Mouse (Mus musculus) stomach, embryonic 16.5 days (tissue): ENCODE measurements around the gene Tnrc6b. TPM values are rescaled to one million over a fixed set of nuclear protein-coding genes. Genes with fewer than 3 reads are reported as not detected.

ENCODE experiments used
- ATAC-seq: fragments of 200-750 bp; cut with Nextera tagmentation; 2 replicates; pipeline ENCODE4 v1.8.0; 2017; ENCODE audit warnings: moderate number of reproducible peaks, moderate TSS enrichment; ENCODE audit not compliant: insufficient read depth, low FRiP score
- H3K27ac ChIP-seq: fragments of 300-500 bp; sonication (generic); 2 replicates; pipeline ENCODE4 v1.5.1; 2014; ENCODE audit warnings: low read length
- H3K27me3 ChIP-seq: fragments of 300-500 bp; sonication (generic); 2 replicates; pipeline ENCODE4 v1.6.1; 2014; ENCODE audit warnings: low read length, control low read depth, mixed read lengths; ENCODE audit not compliant: control insufficient read depth, insufficient read depth
- H3K36me3 ChIP-seq: fragments of 300-500 bp; sonication (generic); 2 replicates; pipeline ENCODE4 v1.6.1; 2014; ENCODE audit warnings: low read length; ENCODE audit not compliant: control insufficient read depth, insufficient read depth
- H3K4me1 ChIP-seq: fragments of 300-500 bp; sonication (generic); 2 replicates; pipeline ENCODE4 v1.6.1; 2014; ENCODE audit warnings: low read length, control low read depth, mixed read lengths; ENCODE audit not compliant: control insufficient read depth, insufficient read depth
- H3K4me2 ChIP-seq: fragments of 300-500 bp; sonication (generic); 2 replicates; pipeline ENCODE4 v1.6.1; 2014; ENCODE audit warnings: low read depth, low read length, mixed read lengths
- H3K4me3 ChIP-seq: fragments of 300-500 bp; sonication (generic); replicated peaks from 2 replicates; pipeline ENCODE4 v1.5.1; 2014; ENCODE audit warnings: mild to moderate bottlenecking, low read length
- H3K9ac ChIP-seq: fragments of 300-500 bp; sonication (generic); 2 replicates; pipeline ENCODE4 v1.6.1; 2014; ENCODE audit warnings: low read length
- H3K9me3 ChIP-seq: fragments of 300-500 bp; sonication (generic); replicated peaks from 2 replicates; pipeline ENCODE4 v1.6.1; 2016; ENCODE audit warnings: low read length, control low read depth; ENCODE audit not compliant: control insufficient read depth
- WGBS: fragments of 180-500 bp; shearing (Covaris S2); extraction: QIAGEN DNeasy Blood & Tissue Kit; methylation state at CpG from one replicate; pipeline ENCODE4 v1.1.7; 2014; 5-methylcytosine and 5-hydroxymethylcytosine counted together
- polyA plus RNA-seq: library from polyadenylated mRNA; unstranded; fragments of >200 nt; fragmentation: Nextera tagmentation; extraction: Ambion mirVana; gene quantifications from 2 replicates; pipeline ENCODE4 v1.2.1, GENCODE M21; 2015

The Tnrc6b gene
- polyA plus RNA-seq, 1 experiment from 2014 or later, result 29.9 TPM

- ATAC-seq, result no peak
- Histone ChIP-seq H3K27me3 (no peaks in the 10 kb centered on the region), H3K9me3 (no peaks in the 10 kb centered on the region), H3K4me2 (peak overlapping the region; percentile 67), H3K4me1 (peaks cover 25% of the 10 kb centered on the region), H3K36me3 (no peaks in the 10 kb centered on the region), H3K27ac (peak overlapping the region; percentile 94), H3K4me3 (peak overlapping the region; percentile 67), H3K9ac (peak overlapping the region; percentile 78)
- under 1% methylated on average over 10 of the region's 10 CpGs for WGBS
Measured at GRCm38 (mm10) chr15:80799074-80799633, 88.0 kb downstream of the Tnrc6b start.

- H3K4me1 ChIP-seq, result peaks cover 29% of the 10 kb centered on the region
- peak overlapping the region; percentile 67 for H3K4me3 ChIP-seq
- WGBS, result under 1% methylated on average over 10 of the region's 10 CpGs
- H3K27ac ChIP-seq, result peak overlapping the region; percentile 94
- no peaks in the 10 kb centered on the region for H3K9me3 ChIP-seq
- no peaks in the 10 kb centered on the region for H3K27me3 ChIP-seq
- H3K9ac ChIP-seq, result peak overlapping the region; percentile 78
- peak overlapping the region; percentile 67 for H3K4me2 ChIP-seq
- peak; percentile 30; the same call in 1 of the 2 replicates for ATAC-seq
- H3K36me3 ChIP-seq, result no peaks in the 10 kb centered on the region
Measured at GRCm38 (mm10) chr15:80799634-80800137, 88.6 kb downstream of the Tnrc6b start.

DNA sequence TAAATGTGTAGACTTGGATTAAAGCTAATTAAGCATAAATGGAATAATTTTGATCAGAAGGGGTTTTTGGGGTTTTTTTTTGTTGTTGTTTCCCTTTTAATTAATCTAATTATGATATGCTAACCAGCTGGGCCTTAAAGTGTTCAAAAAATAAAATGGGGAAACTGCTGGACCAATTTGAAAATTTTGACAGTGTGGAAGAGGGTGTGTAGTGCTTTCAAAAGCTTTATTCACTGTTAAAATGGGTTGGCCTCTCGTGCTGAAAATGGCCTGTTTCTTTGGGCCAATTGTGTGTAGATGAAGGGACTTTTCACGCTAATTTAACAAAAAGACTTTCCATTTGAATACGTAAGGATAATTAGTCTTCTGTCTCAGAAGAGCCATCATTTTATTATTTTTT lies 89.1 kb downstream of the Tnrc6b start:
- WGBS, result 21% methylated on average over 3 of the region's 3 CpGs

DNA sequence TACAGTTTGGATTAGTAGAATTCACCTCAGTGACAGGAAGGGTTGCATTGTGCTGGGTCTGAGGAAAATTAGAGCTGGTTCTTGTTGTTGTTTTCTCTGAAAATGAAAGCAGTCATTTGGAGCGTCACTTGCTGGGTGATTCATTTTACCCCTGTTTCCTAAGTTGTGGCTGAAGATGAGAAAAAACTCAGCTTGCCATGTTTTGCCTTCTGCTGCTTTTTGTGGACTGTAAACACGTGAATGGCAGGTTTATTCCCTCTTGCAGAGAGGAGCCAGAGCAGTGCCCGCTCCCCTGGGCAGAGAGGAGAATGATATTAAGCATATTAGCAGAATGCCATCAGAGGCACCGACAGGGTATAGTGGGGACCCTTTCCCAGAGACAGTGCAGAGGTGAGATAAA lies 89.7 kb downstream of the Tnrc6b start:
- no peaks in the 10 kb centered on the region for H3K27me3 ChIP-seq
- H3K27ac ChIP-seq, result no peak overlapping the region
- WGBS, result 11% methylated on average over 4 of the region's 4 CpGs
- H3K36me3 ChIP-seq, result no peaks in the 10 kb centered on the region
- no peak for ATAC-seq
- no peaks in the 10 kb centered on the region for H3K9me3 ChIP-seq
- peak overlapping the region; percentile 57; the same call in 1 of the 2 replicates for H3K9ac ChIP-seq
- peak overlapping the region; percentile 67 for H3K4me3 ChIP-seq
- H3K4me1 ChIP-seq, result peaks cover 32% of the 10 kb centered on the region
- peak overlapping the region; percentile 67 for H3K4me2 ChIP-seq

More for the DNA sequence above, 89.1 kb downstream of the Tnrc6b start:
- no peaks in the 10 kb centered on the region for H3K9me3 ChIP-seq
- H3K9ac ChIP-seq, result peak overlapping the region; percentile 50; the same call in 1 of the 2 replicates
- no peak overlapping the region for H3K27ac ChIP-seq
- H3K27me3 ChIP-seq, result no peaks in the 10 kb centered on the region
- no peak for ATAC-seq
- peaks cover 32% of the 10 kb centered on the region for H3K4me1 ChIP-seq
- peak overlapping the region; percentile 67 for H3K4me3 ChIP-seq
- peak overlapping the region; percentile 67 for H3K4me2 ChIP-seq
- no peaks in the 10 kb centered on the region for H3K36me3 ChIP-seq

DNA sequence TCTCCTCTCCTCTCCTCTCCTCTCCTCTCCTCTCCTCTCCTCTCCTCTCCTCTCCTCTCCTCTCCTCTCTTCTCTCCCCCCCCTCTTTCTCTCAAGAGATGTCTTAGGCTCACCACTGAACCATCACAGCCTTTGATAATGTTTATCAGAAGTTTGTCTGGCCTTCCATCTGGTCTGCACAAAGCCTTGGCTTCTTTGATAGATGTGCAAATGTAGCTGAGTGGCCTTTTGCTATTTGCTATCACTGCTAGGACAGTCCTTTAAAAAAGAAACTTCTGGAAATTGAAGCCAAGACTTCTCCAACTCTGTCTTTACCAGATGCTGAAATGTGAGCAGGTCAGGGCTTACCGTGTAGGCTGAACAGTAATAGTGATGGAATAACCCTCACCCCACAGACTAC lies 90.5 kb downstream of the Tnrc6b start:
- WGBS, result 25% methylated on average over 1 of the region's 1 CpGs
- H3K4me2 ChIP-seq, result peak overlapping the region; percentile 67

GRCm38 (mm10) chr15:80807162-80807561 lies 96.0 kb downstream of the Tnrc6b start:
- Histone ChIP-seq H3K4me2 (peak overlapping the region; percentile 12; the same call in 1 of the 2 replicates), H3K9ac (no peak overlapping the region), H3K9me3 (no peaks in the 10 kb centered on the region), H3K36me3 (no peaks in the 10 kb centered on the region), H3K4me1 (peaks cover 36% of the 10 kb centered on the region), H3K4me3 (no peak overlapping the region), H3K27ac (no peak overlapping the region; the same call in 1 of the 2 replicates), H3K27me3 (no peaks in the 10 kb centered on the region)
- no peak for ATAC-seq
- WGBS, result 44% methylated on average over 5 of the region's 5 CpGs

More for the DNA sequence above, 90.5 kb downstream of the Tnrc6b start:
- H3K9ac ChIP-seq, result no peak overlapping the region
- no peaks in the 10 kb centered on the region for H3K36me3 ChIP-seq
- H3K27me3 ChIP-seq, result no peaks in the 10 kb centered on the region
- no peak overlapping the region for H3K27ac ChIP-seq
- H3K9me3 ChIP-seq, result no peaks in the 10 kb centered on the region
- ATAC-seq, result no peak
- H3K4me1 ChIP-seq, result peaks cover 37% of the 10 kb centered on the region
- no peak overlapping the region for H3K4me3 ChIP-seq

DNA sequence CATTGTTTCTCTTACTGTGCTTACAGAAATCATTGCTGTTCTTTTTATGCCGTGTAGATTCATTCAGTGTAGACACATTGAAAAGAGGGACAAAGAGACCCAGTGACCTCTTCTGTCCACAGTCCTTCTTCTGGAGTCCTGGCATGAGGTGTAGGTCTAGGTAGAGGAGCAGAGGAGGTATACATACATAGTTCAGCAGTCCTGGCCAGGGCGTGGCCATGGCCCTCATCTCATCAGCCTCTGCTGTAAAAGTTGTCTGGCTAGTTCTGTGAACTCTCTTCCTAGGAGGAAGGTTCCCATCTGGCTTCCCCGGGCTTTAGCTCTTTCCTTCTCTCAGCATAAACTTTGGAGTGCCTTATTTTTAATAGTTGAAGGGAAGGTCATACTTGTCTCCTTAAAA lies 99.1 kb downstream of the Tnrc6b start:
- H3K9me3 ChIP-seq, result no peaks in the 10 kb centered on the region
- H3K27ac ChIP-seq, result no peak overlapping the region
- peaks cover 34% of the 10 kb centered on the region for H3K4me1 ChIP-seq
- no peak overlapping the region for H3K9ac ChIP-seq
- H3K27me3 ChIP-seq, result no peaks in the 10 kb centered on the region
- H3K36me3 ChIP-seq, result no peaks in the 10 kb centered on the region
- H3K4me2 ChIP-seq, result no peak overlapping the region
- 58% methylated on average over 3 of the region's 3 CpGs for WGBS
- no peak overlapping the region for H3K4me3 ChIP-seq
- peak; percentile 58; the same call in 1 of the 2 replicates for ATAC-seq

DNA sequence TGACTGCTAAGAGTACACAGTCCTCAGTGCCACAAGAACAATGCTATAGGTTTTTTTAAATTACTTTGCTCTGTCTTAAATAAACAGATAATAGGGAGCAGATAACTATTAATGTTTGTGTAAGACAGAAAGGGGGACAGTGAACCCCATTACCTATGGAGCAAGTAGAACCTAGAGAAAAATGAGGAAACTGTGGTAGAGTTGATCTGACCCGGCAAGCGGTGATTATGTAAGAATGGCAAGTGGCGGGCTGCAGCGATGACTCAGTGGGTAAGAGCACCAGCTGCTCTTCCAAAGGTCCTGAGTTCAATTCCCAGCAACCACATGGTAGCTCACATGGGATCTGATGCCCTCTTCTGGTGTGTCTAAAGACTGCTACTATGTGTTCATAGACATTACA lies 101.7 kb downstream of the Tnrc6b start:
- ATAC-seq, result no peak
- no peaks in the 10 kb centered on the region for H3K27me3 ChIP-seq
- peaks cover 16% of the 10 kb centered on the region for H3K4me1 ChIP-seq
- no peak overlapping the region for H3K4me3 ChIP-seq
- no peak overlapping the region for H3K27ac ChIP-seq
- H3K36me3 ChIP-seq, result no peaks in the 10 kb centered on the region
- 85% methylated on average over 4 of the region's 4 CpGs for WGBS
- no peaks in the 10 kb centered on the region for H3K9me3 ChIP-seq
- no peak overlapping the region for H3K4me2 ChIP-seq
- no peak overlapping the region for H3K9ac ChIP-seq

DNA sequence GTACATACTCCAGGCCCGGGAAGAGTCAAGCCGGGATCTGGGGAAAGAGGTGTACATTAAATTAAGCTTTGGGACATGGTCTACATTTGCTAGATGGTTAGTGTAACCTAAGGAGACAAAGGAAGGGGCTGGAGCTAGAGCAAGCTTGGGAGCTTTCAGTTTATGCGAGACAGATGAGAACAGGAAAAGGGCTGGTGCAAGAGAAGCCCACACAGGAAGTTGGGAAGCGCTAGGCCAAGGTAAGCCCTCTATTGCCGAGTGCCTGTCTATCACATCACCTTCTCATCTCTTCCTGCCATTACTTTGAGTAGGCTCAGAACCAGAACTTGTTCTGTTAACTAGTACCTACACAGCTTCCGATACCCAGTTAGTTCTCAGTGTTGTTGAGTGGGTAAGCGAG lies 103.7 kb downstream of the Tnrc6b start:
- 69% methylated on average over 7 of the region's 7 CpGs for WGBS
- Histone ChIP-seq H3K4me1 (peaks cover 15% of the 10 kb centered on the region), H3K9ac (no peak overlapping the region), H3K9me3 (no peaks in the 10 kb centered on the region), H3K27me3 (no peaks in the 10 kb centered on the region), H3K4me3 (no peak overlapping the region), H3K27ac (no peak overlapping the region), H3K4me2 (no peak overlapping the region), H3K36me3 (no peaks in the 10 kb centered on the region)
- ATAC-seq, result no peak
